Mouse (Mus musculus) embryonic facial prominence, embryonic 11.5 days (tissue): Measurements from ENCODE around the gene Melk. TPM values are rescaled to one million over a fixed set of nuclear protein-coding genes. Genes with fewer than 3 reads are reported as not detected.

Experiments used
- ATAC-seq: fragments of 200-750 bp; cut with Nextera tagmentation; replicated peaks from 2 replicates; pipeline ENCODE4 v1.8.0; 2017; ENCODE audit warnings: low read depth; ENCODE audit not compliant: insufficient number of reproducible peaks, low FRiP score, low TSS enrichment
- DNase-seq: peaks from one replicate; pipeline ENCODE4 v3.0.0-alpha.2; 2015; ENCODE audit warnings: low spot score
- H3K27ac ChIP-seq: fragments of 300-500 bp; sonication (generic); replicated peaks from 2 replicates; pipeline ENCODE4 v1.5.1; 2014; ENCODE audit warnings: mild to moderate bottlenecking, low read depth, low read length, control low read depth
- H3K27me3 ChIP-seq: fragments of 300-500 bp; sonication (generic); 2 replicates; pipeline ENCODE4 v1.6.1; 2014; ENCODE audit warnings: mild to moderate bottlenecking, low read length, moderate library complexity, mixed read lengths; ENCODE audit not compliant: control insufficient read depth, insufficient read depth
- H3K36me3 ChIP-seq: fragments of 300-500 bp; sonication (generic); replicated peaks from 2 replicates; pipeline ENCODE4 v1.6.1; 2014; ENCODE audit warnings: low read depth, mild to moderate bottlenecking, low read length, moderate library complexity, mixed read lengths; ENCODE audit not compliant: control insufficient read depth, insufficient read depth
- H3K4me1 ChIP-seq: fragments of 300-500 bp; sonication (generic); 2 replicates; pipeline ENCODE4 v1.6.1; 2014; ENCODE audit warnings: low read length, mixed read lengths; ENCODE audit not compliant: control insufficient read depth, insufficient read depth
- H3K4me2 ChIP-seq: fragments of 300-500 bp; sonication (generic); 2 replicates; pipeline ENCODE4 v1.6.1; 2014; ENCODE audit warnings: low read depth, mild to moderate bottlenecking, control low read depth, low read length, moderate library complexity
- H3K4me3 ChIP-seq: fragments of 300-500 bp; sonication (generic); 2 replicates; pipeline ENCODE4 v1.5.1; 2014; ENCODE audit warnings: low read depth, low read length, control low read depth
- H3K9ac ChIP-seq: fragments of 300-500 bp; sonication (generic); replicated peaks from 2 replicates; pipeline ENCODE4 v1.6.1; 2014; ENCODE audit warnings: mild to moderate bottlenecking, control low read depth, low read length
- H3K9me3 ChIP-seq: fragments of 300-500 bp; sonication (generic); replicated peaks from 2 replicates; pipeline ENCODE4 v1.6.1; 2016; ENCODE audit warnings: mild to moderate bottlenecking, low read length, inconsistent platforms, mixed read lengths; ENCODE audit not compliant: control insufficient read depth
- whole genome bisulfite sequencing: fragments of 180-500 bp; shearing (Covaris S2); extraction: QIAGEN DNeasy Blood & Tissue Kit; methylation state at CpG from one replicate; pipeline ENCODE4 v1.1.7; 2014; 5-methylcytosine and 5-hydroxymethylcytosine counted together
- polyA plus RNA-seq: library from polyadenylated mRNA; unstranded; fragments of >200 nt; fragmentation: Nextera tagmentation; extraction: Ambion mirVana; gene quantifications from 2 replicates; pipeline ENCODE4 v1.2.1, GENCODE M21; 2014

The Melk gene
- polyA plus RNA-seq, 1 experiment from 2014 or later: 66.1 TPM

GRCm38 (mm10) chr4:44265500-44265899 is 35.2 kb upstream of the Melk start:
- WGBS: 82% methylated on average over 3 of the region's 3 CpGs
- no peak for DNase-seq
- no peak for ATAC-seq
- Histone ChIP-seq H3K27ac (no peak overlapping the region), H3K9me3 (no peaks in the 10 kb centered on the region), H3K36me3 (no peaks in the 10 kb centered on the region), H3K4me1 (no peaks in the 10 kb centered on the region), H3K9ac (no peak overlapping the region), H3K4me2 (no peak overlapping the region), H3K4me3 (no peak overlapping the region), H3K27me3 (no peaks in the 10 kb centered on the region)

GRCm38 (mm10) chr4:44267437-44267836 is 33.2 kb upstream of the Melk start:
- H3K27ac ChIP-seq: no peak overlapping the region
- no peak overlapping the region for H3K9ac ChIP-seq
- no peaks in the 10 kb centered on the region for H3K9me3 ChIP-seq
- 84% methylated on average over 6 of the region's 6 CpGs for WGBS
- H3K4me2 ChIP-seq: no peak overlapping the region
- H3K36me3 ChIP-seq: no peaks in the 10 kb centered on the region
- ATAC-seq (no peak), DNase-seq (no peak)
- H3K4me3 ChIP-seq: no peak overlapping the region
- H3K4me1 ChIP-seq: no peaks in the 10 kb centered on the region
- H3K27me3 ChIP-seq: no peaks in the 10 kb centered on the region

- WGBS: 91% methylated on average over 14 of the region's 14 CpGs
- ATAC-seq: no peak
- no peaks in the 10 kb centered on the region for H3K4me1 ChIP-seq
Measured at GRCm38 (mm10) chr4:44269376-44269817, 31.3 kb upstream of the Melk start.

GRCm38 (mm10) chr4:44271134-44271533 is 29.5 kb upstream of the Melk start:
- Histone ChIP-seq H3K4me3 (no peak overlapping the region), H3K27ac (no peak overlapping the region), H3K27me3 (no peaks in the 10 kb centered on the region), H3K9me3 (no peaks in the 10 kb centered on the region), H3K4me2 (no peak overlapping the region), H3K4me1 (no peaks in the 10 kb centered on the region), H3K9ac (no peak overlapping the region), H3K36me3 (no peaks in the 10 kb centered on the region)
- DNase-seq (no peak), ATAC-seq (no peak)
- WGBS: 57% methylated on average over 5 of the region's 5 CpGs

More at GRCm38 (mm10) chr4:44269376-44269817, 31.3 kb upstream of the Melk start:
- Histone ChIP-seq H3K27ac (no peak overlapping the region), H3K4me3 (no peak overlapping the region), H3K36me3 (no peaks in the 10 kb centered on the region), H3K4me2 (no peak overlapping the region), H3K9ac (no peak overlapping the region), H3K9me3 (no peaks in the 10 kb centered on the region), H3K27me3 (no peaks in the 10 kb centered on the region)
- DNase-seq: no peak

- no peak overlapping the region for H3K4me2 ChIP-seq
- H3K9ac ChIP-seq: no peak overlapping the region
- no peak overlapping the region for H3K27ac ChIP-seq
- no peak overlapping the region for H3K4me3 ChIP-seq
- ATAC-seq (no peak), DNase-seq (no peak)
- H3K9me3 ChIP-seq: no peaks in the 10 kb centered on the region
- WGBS: 84% methylated on average over 7 of the region's 7 CpGs
- no peaks in the 10 kb centered on the region for H3K27me3 ChIP-seq
- H3K4me1 ChIP-seq: no peaks in the 10 kb centered on the region
- H3K36me3 ChIP-seq: no peaks in the 10 kb centered on the region
Measured at GRCm38 (mm10) chr4:44281597-44282265, 18.9 kb upstream of the Melk start.

GRCm38 (mm10) chr4:44292534-44292933 is 8.1 kb upstream of the Melk start:
- H3K4me1 ChIP-seq: no peaks in the 10 kb centered on the region
- WGBS: 17% methylated on average over 7 of the region's 7 CpGs
- no peaks in the 10 kb centered on the region for H3K9me3 ChIP-seq
- ATAC-seq (0 out of 2 replicates have a peak, but pooled peaks have one; percentile 65), DNase-seq (peak; percentile 77)
- H3K4me3 ChIP-seq: no peak overlapping the region
- H3K36me3 ChIP-seq: no peaks in the 10 kb centered on the region
- H3K4me2 ChIP-seq: no peak overlapping the region
- H3K27ac ChIP-seq: no peak overlapping the region
- no peak overlapping the region for H3K9ac ChIP-seq
- no peaks in the 10 kb centered on the region for H3K27me3 ChIP-seq

- Histone ChIP-seq H3K4me3 (no peak overlapping the region), H3K9ac (no peak overlapping the region), H3K4me1 (no peaks in the 10 kb centered on the region), H3K27me3 (no peaks in the 10 kb centered on the region), H3K4me2 (no peak overlapping the region), H3K36me3 (no peaks in the 10 kb centered on the region), H3K9me3 (no peaks in the 10 kb centered on the region), H3K27ac (no peak overlapping the region)
- 52% methylated on average over 1 of the region's 1 CpGs for WGBS
- no peak for ATAC-seq
- no peak for DNase-seq
Measured at GRCm38 (mm10) chr4:44295837-44296236, 4.8 kb upstream of the Melk start.

GRCm38 (mm10) chr4:44306585-44306984 is 5.9 kb downstream of the Melk start:
- Histone ChIP-seq H3K9ac (no peak overlapping the region), H3K9me3 (no peaks in the 10 kb centered on the region), H3K4me2 (no peak overlapping the region), H3K36me3 (no peaks in the 10 kb centered on the region; the same call in 1 of the 2 replicates), H3K27me3 (no peaks in the 10 kb centered on the region), H3K27ac (no peak overlapping the region), H3K4me1 (0 out of 2 replicates have a peak, but pooled peaks cover 2% of the 10 kb centered on the region), H3K4me3 (no peak overlapping the region)
- ATAC-seq (no peak), DNase-seq (no peak)
- 90% methylated on average over 7 of the region's 7 CpGs for WGBS
